In the genomic region with DNA sequence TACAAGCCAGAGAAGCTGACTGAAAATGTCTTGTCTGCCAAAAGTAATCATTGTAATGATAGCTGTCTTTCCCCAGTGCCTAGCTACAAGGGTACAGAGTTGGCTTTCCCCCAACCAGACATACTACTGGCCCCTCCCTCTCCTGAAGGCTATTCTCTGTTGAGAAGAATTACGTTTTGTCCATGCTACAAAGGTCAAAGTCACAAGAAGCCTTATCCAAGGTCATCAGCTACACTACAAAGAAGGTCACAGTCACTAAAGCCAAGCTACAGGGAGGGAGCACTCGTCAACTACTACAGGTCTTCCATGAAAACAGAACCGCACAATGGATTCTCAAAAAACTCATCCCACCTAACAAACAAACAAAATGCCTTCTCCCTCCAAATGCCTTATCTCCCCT, we compare ENCODE assay signal across 11 mouse cellular contexts. TPM values are rescaled to one million over a fixed set of nuclear protein-coding genes. Genes with fewer than 3 reads are reported as not detected.
DNase-seq lines count a peak whose midpoint lies in the region; ATAC-seq and TF ChIP-seq lines count a peak whose summit lies in the region.
"Had no signal": no experiment of that assay in that cellular context is flagged by ENCODE, and none has a peak within 500 bp of the region (broad histone marks: within the 10 kb centered on the region; RNA-seq: fewer than 3 reads in every experiment).

No protein-coding gene starts in this region.

- TF ChIP-seq CTCF in left cerebral cortex, adult 2 months (IDR thresholded peaks at IDR 0.05) = no peak

- WGBS in heart, embryonic 11.5 days (ENCODE audit: insufficient replicate concordance) = 65% methylated on average over 3 of the region's 3 CpGs

- no peak overlapping the region for H3K4me3 ChIP-seq in heart, embryonic 11.5 days (ENCODE audit: low read depth, low read length)
- no peak overlapping the region for H3K4me3 ChIP-seq in left cerebral cortex, adult 2 months

- H3K36me3 ChIP-seq in heart, embryonic 11.5 days (ENCODE audit: control insufficient read depth, insufficient read depth, low read length) = no peaks in the 10 kb centered on the region
- H3K36me3 ChIP-seq: G1E had no signal

- DNase-seq in heart, postnatal 10 days = no peak
- DNase-seq in left cerebral cortex, adult 2 months (ENCODE audit: extremely low spot score in 1 of 2, low spot score in 2 of 2) = no peak
- DNase-seq in left cerebral cortex, postnatal 25 days (ENCODE audit: low spot score in 2 of 2) = no peak
- peak; percentile 75 for DNase-seq in ES-CJ7 (ENCODE audit: low read depth, low spot score)
- DNase-seq in adrenal gland, postnatal 14 days = peak; percentile 48
- DNase-seq: cerebellum, adult 8-10 months; lung, postnatal 14 days had no signal

- H3K9ac ChIP-seq in heart, embryonic 11.5 days (ENCODE audit: low read depth, low read length) = no peak overlapping the region

- H3K4me2 ChIP-seq in heart, embryonic 11.5 days = no peak overlapping the region

- ATAC-seq in heart, embryonic 11.5 days (replicated peaks; ENCODE audit: insufficient number of reproducible peaks, low FRiP score, low TSS enrichment) = no peak
- no peak for ATAC-seq in granulocyte monocyte progenitor cell, adult 5-6 weeks (replicated peaks; ENCODE audit: poor library complexity, severe bottlenecking)
- ATAC-seq: inflammation-experienced regulatory T-cells, adult 6 months had no signal

- no peaks in the 10 kb centered on the region for H3K9me3 ChIP-seq in heart, embryonic 11.5 days (replicated peaks; ENCODE audit: control insufficient read depth, low read length)

- no peaks in the 10 kb centered on the region for H3K27me3 ChIP-seq in heart, embryonic 11.5 days (ENCODE audit: control insufficient read depth, insufficient read depth, low read length)

- H3K4me1 ChIP-seq in heart, embryonic 11.5 days (ENCODE audit: control insufficient read depth, insufficient read depth, low read length) = peaks cover 6% of the 10 kb centered on the region

- H3K27ac ChIP-seq in heart, embryonic 11.5 days (ENCODE audit: low read depth, low read length) = peak overlapping the region; percentile 71; the same call in 1 of the 2 replicates
- peak overlapping the region; percentile 51; the same call in 1 of the 2 replicates for H3K27ac ChIP-seq in left cerebral cortex, adult 2 months

- intact Hi-C loops in heart, postnatal 10 days (cut with DNase I) = no loop called here
- intact Hi-C loops in left cerebral cortex, adult 2 months (cut with DNase I) = no loop called here
- intact Hi-C loops in left cerebral cortex, postnatal 25 days (cut with DNase I) = no loop called here

RNA-seq across cellular contexts. Expression of gene Macf1, which starts 49.7 kb away (rescaled TPM):
- 68.5 and 108 TPM in 2 replicates for polyA plus RNA-seq in heart, embryonic 11.5 days (2014; fragmentation: Nextera tagmentation; extraction: Ambion mirVana)
- total RNA-seq in heart, postnatal 10 days (2021) = 100 to 1,000 TPM; 316 to 364 TPM
- 100 to 1,000 TPM; 242 to 255 TPM for total RNA-seq in left cerebral cortex, adult 2 months (2021)
- 100 to 1,000 TPM; 202 to 222 TPM for total RNA-seq in left cerebral cortex, postnatal 25 days (2021)
- 193 and 200 TPM in 2 replicates for total RNA-seq in adrenal gland, postnatal 14 days (2021)
- total RNA-seq in granulocyte monocyte progenitor cell, adult 5-6 weeks (2014; fragmentation: Nextera tagmentation) = 127 and 129 TPM in 2 replicates
- 162 and 174 TPM in 2 replicates for total RNA-seq in granulocyte monocyte progenitor cell, adult 5-6 weeks (2017)

Comparison
In these comparisons a context has a peak if more than half of its experiments do, and no peak if none do; other contexts are left out.
1. DNase-seq: peak in ES-CJ7 (single experiment) and adrenal gland, postnatal 14 days (single experiment); none in heart, postnatal 10 days (0 of 2), left cerebral cortex, adult 2 months (0 of 2) and left cerebral cortex, postnatal 25 days (0 of 2).